Mouse (Mus musculus) adrenal gland, adult 18-20 months (tissue): Measurements from ENCODE around the gene Gucy2c. TPM values are rescaled to one million over a fixed set of nuclear protein-coding genes. Genes with fewer than 3 reads are reported as not detected.

Experiments
- DNase-seq, 2 experiments: peaks; one replicate each; pipeline ENCODE4 v3.0.0; 2021 to 2022; ENCODE audit warnings: low spot score in 2 of 2
- total RNA-seq, 2 experiments: library from RNA; stranded (reverse); gene quantifications; 1 replicate in 1 of 2; 2 replicates in 1 of 2; pipeline ENCODE4 v1.2.3; 2021

Gene Gucy2c
- total RNA-seq, 2 experiments from 2014 or later: 0.06 TPM; not detected in 1

DNA sequence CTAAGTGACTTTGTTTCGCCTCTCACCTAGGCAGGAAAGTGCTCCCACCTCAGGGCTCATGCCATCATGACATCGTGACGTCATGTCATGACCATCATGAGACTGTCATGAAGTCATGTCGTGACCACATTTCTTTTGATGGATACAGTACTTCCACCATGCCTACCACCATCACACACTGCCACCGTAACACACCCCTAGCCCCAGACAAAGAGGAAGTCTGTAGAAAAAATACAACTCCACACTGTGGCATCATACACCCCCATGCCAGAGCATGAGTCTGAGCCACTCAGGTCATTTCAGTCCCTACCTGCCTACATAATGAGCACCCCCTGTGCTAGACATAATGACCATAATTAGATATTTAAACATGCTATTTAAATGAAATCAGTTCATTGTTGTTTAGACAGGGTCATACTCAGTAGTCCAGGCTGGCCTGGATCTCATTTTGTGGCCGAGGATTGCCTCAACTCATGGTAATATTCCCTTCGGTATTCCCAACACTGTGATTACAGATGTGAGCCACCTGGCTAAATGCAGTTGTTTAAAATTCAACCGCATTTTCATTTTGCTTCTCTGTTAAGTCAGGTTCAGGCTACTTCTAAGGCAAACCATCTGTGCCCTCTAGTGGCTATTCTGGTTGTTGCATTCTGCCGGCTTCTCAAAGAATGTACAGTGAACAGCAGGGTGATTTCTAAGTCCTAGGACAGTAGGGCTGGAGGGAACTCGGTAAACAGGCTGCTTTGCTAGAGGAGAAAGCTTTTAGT, 39.0 kb downstream of the Gucy2c start:
- DNase-seq: peak; percentile 78 to 82

DNA sequence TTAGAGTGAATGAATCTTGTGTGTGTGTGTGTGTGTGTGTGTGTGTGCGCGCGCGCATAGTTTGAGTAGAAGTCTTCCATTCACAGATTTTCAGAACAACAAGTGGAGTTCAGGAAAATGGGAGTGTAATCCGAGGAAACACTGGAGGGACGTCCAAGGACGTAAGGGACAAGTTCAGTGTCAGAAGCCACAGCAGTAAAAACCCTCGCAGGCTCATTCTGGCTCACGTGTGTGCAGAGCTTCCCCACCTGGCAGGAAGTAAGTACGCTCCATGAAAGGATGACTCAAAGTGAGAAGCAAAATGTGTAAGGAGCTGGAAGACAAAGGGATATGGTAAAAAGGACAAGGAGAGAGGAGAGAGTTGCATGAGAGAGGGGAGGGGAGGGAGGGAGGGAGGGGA, 40.3 kb downstream of the Gucy2c start:
- no peak for DNase-seq

DNA sequence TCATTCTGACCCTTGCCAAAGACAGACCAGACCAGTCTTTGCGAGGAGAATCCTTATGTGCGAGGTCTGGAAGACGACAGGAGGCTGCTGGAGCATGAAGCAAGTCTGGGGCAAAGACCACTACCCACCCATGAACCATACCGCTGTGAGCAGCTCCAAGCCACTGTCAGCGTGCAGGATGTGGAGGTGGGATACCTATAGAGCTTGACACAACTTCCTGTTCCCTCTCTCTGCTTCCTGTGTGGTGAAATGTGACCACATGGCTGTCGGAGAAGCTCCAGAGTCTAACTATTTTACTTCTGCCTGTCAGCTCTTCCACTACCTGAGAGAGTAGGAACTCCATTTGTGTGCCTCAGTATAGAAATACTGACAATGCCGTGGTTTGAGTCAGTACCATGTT, 45.8 kb downstream of the Gucy2c start:
- DNase-seq: no peak

DNA sequence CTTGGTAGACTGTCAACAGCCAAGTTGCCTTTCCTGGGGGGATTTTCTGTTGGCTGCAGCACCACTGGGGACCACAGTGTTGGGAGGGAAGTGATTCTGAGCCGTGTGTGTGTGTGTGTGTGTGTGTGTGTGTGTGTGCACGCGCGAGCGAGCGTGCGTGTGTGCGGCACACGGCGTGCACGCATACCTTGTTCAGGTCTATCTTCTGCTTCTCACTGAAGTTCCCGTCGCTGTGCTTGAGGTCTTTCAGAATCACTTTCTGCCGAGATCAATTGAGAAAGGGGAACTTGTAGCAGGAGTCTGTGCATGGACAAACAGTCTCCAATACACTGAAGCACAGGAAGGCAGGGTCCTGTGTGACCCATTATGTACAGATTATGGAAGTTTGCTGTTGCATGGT, 53.4 kb downstream of the Gucy2c start:
- DNase-seq: no peak

DNA sequence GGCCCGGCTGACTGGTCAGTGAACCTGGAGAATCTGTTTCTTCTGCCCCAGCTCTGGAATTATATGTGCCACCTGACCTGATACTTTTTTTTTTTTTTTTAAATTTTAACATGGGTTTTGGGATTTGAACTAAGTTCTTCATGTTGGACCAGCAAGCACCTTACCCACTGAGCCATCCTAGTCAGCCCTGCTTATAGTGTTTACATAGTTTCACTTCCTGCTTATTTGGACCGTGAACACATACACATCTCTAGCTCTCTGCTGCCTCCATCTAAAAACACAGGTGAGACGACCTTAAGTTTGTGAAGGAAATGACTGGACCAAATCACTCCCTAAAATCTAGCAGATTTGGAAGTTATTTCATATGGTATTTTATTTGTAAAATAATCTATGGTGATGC, 58.4 kb downstream of the Gucy2c start:
- no peak for DNase-seq

DNA sequence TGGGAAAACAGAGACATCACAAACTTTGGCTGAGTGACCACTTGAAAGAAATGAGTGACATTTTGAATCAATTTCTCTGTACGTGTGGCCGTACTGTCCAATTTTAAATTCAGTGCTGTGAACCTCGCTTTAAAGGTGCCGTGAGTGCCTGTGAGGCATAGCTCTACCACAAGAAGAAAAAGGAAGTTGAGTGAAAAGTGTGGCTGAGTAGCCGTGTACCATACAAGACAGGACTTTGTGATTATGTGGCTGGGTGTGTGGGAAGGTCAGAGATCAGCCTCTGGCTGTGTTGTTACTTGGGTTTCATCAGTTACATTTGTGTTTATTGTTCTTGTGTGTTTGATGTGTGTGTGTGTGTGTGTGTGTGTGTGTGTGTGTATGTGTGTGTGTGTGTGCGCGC, 59.0 kb downstream of the Gucy2c start:
- no peak for DNase-seq

DNA sequence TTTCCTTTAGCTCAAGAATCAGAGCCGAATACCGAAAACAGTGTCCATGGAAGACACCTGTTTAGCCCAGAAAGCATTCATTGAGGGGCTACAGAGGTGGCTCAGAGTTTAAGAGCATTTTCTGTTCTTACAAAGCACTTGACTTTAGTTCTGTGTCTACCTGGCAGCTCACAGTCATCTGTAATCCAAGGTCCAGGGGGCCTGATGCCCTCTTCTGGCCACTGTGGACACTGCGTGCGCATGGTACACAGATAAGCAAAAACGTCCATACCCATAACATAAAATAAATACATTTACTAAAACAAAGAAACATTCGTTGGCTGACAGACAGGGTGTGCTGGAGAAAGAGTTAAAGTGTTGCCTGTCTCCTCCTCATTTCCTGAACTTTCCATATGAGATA, 59.6 kb downstream of the Gucy2c start:
- peak; percentile 46 to 62 for DNase-seq

DNA sequence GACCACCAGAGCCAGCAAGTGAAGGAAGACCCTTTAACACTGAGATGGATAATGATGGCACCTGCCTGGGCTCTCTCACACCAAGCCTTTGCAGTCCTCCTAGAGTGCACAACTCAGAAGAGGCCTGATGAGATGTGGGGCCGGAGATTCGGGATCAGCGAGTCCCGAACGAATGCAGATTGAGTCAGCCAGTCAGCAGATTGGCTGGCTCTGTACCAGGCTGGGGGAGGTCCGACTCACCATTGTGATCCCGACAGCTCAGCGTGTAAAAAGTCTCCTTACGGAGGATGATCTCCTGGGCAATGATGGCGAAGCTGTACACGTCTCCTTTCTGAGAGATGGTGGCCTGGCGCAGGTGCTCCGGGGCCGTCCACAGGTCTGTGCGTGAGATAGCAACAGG, 61.1 kb downstream of the Gucy2c start:
- no peak for DNase-seq

DNA sequence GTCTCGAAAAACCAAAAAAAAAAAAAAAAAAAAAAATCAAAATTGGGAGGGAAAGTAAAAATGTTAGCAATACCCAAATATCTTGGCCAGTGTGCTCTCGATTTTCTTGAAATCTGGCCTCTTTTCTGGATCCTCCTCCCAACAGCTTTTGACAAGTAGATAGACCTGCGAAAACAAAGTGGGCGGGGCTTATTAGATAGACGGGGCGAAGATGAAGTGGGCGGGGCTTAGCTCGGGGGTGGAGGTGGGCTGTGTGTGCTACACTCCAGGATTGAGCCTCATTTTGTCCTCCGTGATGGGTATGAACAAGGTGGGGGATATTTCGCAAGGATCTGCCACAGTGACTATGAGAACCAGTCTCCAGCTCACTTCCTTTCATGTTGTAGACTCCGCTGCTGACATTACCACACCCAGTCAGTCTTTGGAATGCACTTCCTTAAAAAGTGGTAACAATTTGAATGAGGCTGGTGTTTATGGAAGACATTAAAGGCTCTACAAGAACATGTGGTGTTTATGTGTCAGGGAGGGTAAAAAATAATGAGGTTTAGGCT, 65.6 kb downstream of the Gucy2c start:
- DNase-seq: no peak

DNA sequence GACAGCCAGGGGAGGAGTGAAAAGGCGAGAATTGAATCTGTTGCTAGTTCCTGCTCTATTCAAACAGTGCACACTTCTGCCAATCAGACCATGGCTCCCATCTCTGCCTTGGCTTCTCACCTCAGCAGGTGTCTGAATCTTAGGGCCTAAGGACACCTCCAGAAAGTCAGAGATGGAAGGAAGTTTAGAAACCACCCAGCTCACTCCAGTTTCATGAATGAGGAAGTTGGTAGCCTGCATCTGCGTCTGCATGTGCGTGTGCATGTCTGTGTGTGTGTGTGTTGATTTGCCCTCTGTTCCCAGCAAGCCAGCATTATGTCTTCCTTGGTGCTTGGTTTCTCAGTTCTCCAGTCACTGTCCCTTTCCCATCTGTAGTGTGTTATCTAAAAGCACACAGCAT, 67.5 kb downstream of the Gucy2c start:
- no peak for DNase-seq

DNA sequence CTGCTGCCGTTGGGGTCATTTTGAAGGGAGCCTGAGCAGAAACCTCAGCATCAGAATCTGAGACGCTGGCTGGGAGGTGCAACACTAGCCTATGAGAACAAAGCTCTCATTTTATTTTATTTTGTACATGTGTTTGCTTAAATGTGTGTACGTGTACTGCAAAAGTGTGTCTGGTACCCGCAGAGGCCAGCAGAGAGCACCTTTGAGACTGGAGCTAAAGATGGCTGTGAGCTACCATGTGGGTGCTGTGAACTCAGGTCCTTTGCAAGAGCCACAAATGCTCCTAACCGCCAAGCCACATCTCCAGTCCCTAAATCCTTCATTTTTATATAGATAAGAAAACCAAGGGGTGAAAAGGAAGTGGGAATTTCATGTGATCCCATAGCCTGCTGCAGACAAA, 71.2 kb downstream of the Gucy2c start:
- DNase-seq: no peak

DNA sequence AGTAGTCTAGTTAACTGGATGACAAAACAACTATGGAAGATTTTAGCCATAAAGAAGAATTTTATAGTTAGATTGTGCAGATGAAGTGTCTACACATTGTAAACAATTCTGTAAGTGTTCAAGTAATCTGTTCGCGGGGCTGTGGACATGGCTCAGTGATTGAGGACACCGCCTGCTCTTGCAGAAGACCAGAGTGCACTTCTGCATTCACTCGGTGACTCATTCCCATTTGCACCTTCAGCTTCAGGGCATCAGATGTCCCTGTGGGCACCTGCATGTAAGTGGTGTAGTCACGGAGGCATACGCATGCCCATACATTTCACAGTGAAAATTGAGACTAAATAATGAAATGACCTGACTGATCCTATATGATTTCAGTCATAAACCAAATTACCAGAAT, 73.0 kb downstream of the Gucy2c start:
- DNase-seq: no peak

DNA sequence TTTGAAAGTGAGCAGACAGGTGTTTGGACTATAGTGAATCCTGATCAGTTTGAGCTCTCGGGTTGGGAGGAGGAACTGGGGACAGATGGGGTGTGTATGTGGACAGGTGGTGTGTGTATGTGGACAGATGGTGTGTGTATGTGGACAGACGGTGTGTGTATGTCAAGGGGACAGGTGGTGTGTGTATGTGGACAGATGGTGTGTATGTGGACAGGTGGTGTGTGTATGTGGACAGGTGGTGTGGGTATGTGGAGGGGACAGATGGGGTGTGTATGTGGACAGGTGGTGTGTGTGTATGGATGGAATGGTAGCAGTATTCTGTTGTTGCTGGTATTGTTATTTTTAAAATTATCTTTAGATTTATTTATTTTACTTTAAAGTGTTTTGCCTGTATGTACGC, 79.7 kb downstream of the Gucy2c start:
- DNase-seq: no peak

DNA sequence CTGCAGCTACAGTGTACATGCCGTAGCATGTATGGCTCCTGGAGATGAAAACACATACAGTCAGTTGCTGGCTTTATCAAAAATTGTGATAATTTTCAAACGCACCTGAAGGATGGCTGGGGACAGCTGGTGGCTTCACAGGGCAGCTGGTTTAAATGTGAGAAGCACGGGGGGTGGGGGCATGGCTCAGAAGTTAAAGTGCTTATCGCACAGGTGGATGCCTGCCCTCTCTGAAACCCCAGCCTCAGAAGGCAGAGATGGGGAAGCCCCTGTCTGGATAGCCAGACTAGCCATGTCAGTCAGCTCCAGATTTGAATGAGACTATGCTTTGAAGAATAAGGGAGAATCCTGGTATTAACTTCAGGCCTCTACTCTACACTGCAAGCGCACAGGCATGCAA, 80.4 kb downstream of the Gucy2c start:
- DNase-seq: no peak

DNA sequence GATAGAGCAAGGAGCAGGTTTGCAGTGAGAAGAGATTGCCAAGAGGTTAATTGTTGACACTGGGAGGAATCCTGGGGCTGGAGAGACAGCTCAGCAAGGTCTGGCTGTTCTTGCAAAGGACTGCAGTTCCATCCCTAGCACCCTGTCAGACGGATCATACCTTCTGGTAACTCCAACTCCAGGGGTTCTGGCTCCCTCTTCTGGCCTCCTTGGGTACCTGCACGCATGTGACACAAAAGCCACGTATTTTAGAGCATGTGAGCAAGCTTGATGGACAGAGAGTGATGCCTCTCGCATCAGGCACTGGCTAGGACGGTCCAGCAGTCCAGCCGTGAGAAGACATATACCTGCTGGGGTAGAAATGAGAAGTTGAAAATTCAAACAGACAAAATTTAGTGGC, 90.3 kb downstream of the Gucy2c start:
- no peak for DNase-seq

DNA sequence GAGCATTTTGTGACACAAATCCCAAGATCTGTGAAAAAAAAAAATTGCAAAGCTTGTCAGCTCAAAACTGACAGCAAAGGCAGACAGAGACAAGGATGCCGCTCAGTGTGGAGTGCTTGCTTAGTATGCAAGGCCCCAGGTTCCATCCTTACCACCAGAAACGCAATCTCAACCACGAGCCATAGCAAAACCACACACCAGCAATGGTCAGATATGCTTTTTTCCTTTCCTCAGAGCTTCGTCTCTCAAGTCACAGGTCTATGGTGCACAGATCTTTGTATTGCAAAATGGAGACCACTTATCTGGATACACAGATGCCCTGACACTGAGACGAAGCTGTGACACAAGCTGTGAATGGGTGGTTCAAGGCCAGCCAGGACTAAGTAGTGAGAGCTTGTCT, 91.0 kb downstream of the Gucy2c start:
- DNase-seq: no peak

DNA sequence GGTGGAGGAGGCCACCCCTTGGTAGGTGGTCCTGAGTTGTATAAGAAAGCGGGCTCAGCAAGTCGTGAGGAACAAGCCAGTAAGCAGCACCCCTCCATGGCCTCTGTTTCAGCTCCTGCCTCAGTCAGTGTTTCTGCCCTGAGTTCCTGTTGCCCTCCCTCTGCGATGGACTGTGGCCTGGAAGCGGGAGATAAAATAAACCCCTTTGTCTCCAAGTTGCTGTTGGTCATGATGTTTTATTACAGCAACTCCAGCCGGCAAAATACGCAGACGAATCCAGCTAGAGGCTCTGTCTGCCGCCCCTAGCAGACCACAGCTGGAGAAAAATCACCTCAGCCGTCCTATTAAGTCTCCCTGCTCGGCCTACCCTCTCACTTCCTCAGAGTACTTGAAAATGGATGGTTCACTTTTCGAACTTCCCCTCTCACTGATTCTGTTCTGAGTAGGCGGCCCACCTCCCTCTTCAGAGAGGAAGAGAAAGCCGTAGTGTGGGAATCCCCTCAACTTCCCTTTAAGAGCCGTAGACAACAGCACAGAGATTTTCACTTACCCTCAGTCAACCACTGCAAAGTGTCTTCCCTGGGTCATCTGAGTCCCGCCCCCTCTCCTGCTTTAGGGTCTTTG, 91.7 kb downstream of the Gucy2c start:
- DNase-seq: no peak

DNA sequence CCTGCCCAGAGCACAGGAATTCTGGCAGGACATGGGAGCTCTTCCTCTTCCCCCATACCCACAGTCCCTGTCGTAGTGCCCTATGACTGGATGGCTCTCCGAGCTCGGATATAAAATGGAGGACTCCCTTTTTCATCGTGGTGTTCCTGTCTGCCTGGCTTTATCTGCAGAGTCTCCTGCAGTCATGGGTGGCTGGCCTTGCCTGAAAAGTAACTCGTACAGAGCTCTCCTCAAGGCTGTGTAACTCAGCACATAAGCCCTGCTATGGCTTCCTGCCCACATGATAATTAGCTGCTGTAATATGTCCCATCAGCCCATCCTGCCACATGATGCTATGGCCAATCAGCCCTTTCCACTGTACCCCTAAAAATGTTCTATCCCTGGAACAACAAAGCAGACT, 96.1 kb downstream of the Gucy2c start:
- no peak for DNase-seq

DNA sequence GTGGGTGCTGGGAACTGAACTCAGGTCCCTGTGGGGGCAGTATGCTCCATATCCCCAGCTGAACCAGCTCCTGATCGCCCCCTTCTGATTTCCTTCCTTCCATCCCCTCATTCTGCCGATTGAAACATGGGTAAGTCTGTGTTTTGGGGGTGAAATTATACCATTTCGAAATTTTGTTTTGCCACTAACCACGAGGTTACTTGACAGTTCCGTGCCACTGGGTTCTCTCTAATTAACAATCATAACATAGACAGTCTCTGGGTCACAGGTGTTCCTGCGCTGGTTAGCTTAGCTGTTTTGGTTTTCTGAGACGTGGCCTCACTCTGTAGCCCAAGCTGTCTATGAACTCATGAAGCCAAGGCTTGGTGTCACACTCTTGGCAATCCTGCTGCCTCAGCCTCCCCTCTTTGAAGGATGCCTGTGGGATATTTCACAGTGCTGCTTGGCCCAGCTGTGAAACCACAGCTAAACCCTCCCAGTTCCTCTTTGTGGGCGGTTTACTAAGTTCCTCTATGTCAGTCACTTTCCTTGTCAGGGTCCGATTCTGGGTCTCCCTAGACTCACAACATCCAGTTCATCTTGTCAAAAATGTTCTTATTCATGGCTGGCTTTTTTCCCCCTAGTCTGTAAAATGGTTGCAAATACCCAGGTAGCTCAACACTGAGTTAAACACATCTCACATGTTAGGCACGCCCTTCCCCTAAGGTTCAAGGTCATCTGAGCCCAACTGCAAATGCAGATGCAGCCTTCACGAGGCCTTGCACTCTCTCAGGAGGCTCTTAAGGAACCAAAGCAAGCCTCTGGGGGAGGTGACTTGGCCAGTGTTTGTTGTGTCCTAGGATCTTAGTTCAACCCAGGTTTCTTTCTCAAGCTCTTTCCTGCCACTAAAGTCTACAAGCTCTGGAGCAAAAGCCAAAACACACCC, 97.9 kb downstream of the Gucy2c start:
- no peak for DNase-seq

DNA sequence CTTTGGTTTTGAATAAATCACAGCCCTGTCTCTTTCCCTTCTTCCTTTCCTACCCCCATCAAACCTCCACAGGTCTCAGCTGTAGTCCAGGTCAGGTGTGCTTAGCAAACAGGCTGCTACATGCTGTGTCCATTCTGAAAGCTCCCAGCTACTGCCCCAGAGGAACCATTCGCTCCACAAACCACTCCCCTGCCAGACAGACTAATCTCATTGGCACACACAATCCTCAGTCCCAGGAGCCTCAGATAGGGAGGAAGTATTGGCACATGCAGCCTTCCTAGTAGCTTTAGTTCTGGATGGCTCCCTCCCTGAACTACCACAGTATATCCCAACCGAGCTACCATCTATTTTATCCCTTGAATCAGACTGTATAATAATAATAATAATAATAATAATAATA, 102.2 kb downstream of the Gucy2c start:
- no peak for DNase-seq

DNA sequence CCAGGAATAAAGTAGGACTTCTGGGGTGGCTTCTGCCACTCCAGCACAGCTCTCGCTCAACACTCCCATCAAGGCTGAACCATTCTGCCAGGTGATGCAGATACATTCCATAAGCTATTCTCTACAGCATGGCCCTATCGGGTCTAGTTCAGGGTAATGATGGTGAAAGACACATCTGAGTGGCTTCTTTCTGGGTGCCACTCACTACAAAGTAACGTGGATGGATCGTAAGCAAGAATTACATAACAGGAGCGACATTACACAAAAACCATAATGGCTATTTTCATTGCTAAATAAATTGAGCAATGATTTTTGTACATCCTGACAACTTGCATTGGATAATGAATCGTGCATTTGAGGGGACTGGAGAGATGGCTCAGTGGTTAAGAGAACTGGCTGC, 106.6 kb downstream of the Gucy2c start:
- no peak for DNase-seq

DNA sequence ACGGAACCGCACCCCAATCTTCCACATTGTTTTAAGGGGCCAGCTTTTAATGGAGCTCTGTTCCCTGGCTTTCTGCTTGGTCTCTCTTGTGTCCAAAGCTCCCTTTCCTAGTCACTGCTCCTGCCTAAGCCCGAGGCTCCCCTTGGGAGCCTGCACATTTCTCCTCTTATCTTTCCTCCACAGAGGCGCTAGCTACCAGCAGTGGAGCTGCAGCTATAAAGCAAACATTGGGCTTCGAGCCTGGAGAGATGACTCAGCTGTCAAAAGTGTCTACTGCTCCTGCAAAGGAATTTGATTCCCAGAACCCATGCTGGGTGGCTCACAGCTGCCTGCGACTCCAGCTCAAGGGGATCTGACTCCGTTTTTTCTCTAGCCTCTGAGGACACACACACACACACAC, 109.1 kb downstream of the Gucy2c start:
- DNase-seq: peak in 1 of 2 experiments; percentile 26
